Mouse (Mus musculus) intestine, postnatal 0 days (tissue): ENCODE measurements around the gene Btbd16. TPM values are rescaled to one million over a fixed set of nuclear protein-coding genes. Genes with fewer than 3 reads are reported as not detected.

Experiments
- ATAC-seq: fragments of 200-750 bp; cut with Nextera tagmentation; 2 replicates; pipeline ENCODE4 v1.8.0; 2017; ENCODE audit warnings: mild to moderate bottlenecking, moderate TSS enrichment, moderate library complexity
- H3K27ac ChIP-seq: fragments of 300-500 bp; sonication (generic); 2 replicates; pipeline ENCODE4 v1.5.1; 2014; ENCODE audit warnings: mild to moderate bottlenecking, low read depth, low read length, moderate library complexity
- H3K27me3 ChIP-seq: fragments of 300-500 bp; sonication (generic); replicated peaks from 2 replicates; pipeline ENCODE4 v1.6.1; 2014; ENCODE audit warnings: low read length, mixed read lengths; ENCODE audit not compliant: control insufficient read depth, insufficient read depth
- H3K36me3 ChIP-seq: fragments of 300-500 bp; sonication (generic); 2 replicates; pipeline ENCODE4 v1.6.1; 2014; ENCODE audit warnings: mild to moderate bottlenecking, moderate library complexity; ENCODE audit not compliant: control insufficient read depth, insufficient read depth
- H3K4me1 ChIP-seq: fragments of 300-500 bp; sonication (generic); replicated peaks from 2 replicates; pipeline ENCODE4 v1.6.1; 2014; ENCODE audit warnings: antibody characterized with exemption, low read length, mixed read lengths; ENCODE audit not compliant: control insufficient read depth, insufficient read depth
- H3K4me2 ChIP-seq: fragments of 300-500 bp; sonication (generic); replicated peaks from 2 replicates; pipeline ENCODE4 v1.6.1; 2014; ENCODE audit warnings: low read depth, mild to moderate bottlenecking, moderate library complexity
- H3K4me3 ChIP-seq: fragments of 300-500 bp; sonication (generic); 2 replicates; pipeline ENCODE4 v1.5.1; 2014; ENCODE audit warnings: low read depth, low read length
- H3K9ac ChIP-seq: fragments of 300-500 bp; sonication (generic); 2 replicates; pipeline ENCODE4 v1.6.1; 2014; ENCODE audit warnings: mild to moderate bottlenecking, low read depth, low read length
- H3K9me3 ChIP-seq: fragments of 300-500 bp; sonication (generic); 2 replicates; pipeline ENCODE4 v1.6.1; 2016; ENCODE audit warnings: mixed run types; ENCODE audit not compliant: control insufficient read depth
- CTCF ChIP-seq: sonication (generic); IDR thresholded peaks from 2 replicates; pipeline ENCODE4 v1.5.1; 2016; ENCODE audit warnings: low read depth, mild to moderate bottlenecking, control low read depth, antibody characterized with exemption, moderate library complexity
- WGBS: fragments of 180-500 bp; shearing (Covaris S2); extraction: QIAGEN DNeasy Blood & Tissue Kit; methylation state at CpG from one replicate; pipeline ENCODE4 v1.1.7; 2014; 5-methylcytosine and 5-hydroxymethylcytosine counted together
- polyA plus RNA-seq: library from polyadenylated mRNA; unstranded; fragments of >200 nt; fragmentation: Nextera tagmentation; extraction: Ambion mirVana; gene quantifications from 2 replicates; pipeline ENCODE4 v1.2.1, GENCODE M21; 2015

Btbd16 gene
- polyA plus RNA-seq, 1 experiment from 2014 or later = not detected

DNA sequence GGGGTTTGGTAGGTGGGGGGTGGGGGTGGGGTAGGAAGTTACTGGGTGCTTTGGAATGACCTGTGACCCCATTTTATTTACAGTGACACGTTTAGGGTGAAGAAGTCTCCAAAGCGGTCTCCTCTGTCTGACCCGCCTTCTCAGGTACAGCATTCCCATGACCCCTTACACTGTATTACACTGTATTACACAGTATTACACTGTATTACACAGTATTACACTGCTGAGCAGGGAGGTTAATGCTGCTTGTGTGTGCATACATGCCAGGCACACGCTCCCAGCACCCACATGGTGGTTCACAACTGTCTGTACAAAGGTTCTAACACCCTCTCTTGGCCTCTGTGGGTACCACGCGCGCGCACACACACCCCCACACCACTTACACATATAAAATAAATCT is 40.4 kb upstream of the Btbd16 start:
- no peak overlapping the region for H3K4me3 ChIP-seq
- H3K27ac ChIP-seq = no peak overlapping the region
- WGBS = 94% methylated on average over 8 of the region's 8 CpGs
- H3K27me3 ChIP-seq = no peaks in the 10 kb centered on the region
- H3K4me2 ChIP-seq = no peak overlapping the region
- H3K4me1 ChIP-seq = no peaks in the 10 kb centered on the region
- peaks cover 80% of the 10 kb centered on the region for H3K36me3 ChIP-seq
- H3K9ac ChIP-seq = no peak overlapping the region
- no peaks in the 10 kb centered on the region for H3K9me3 ChIP-seq
- TF ChIP-seq CTCF = no peak
- no peak for ATAC-seq

- peaks cover 80% of the 10 kb centered on the region for H3K36me3 ChIP-seq
- 98% methylated on average over 2 of the region's 2 CpGs for WGBS
- peak; percentile 56 for TF ChIP-seq CTCF
Observed at GRCm38 (mm10) chr7:130734195-130734787, 39.6 kb upstream of the Btbd16 start.

GRCm38 (mm10) chr7:130741099-130741498 is 32.8 kb upstream of the Btbd16 start:
- WGBS = 82% methylated on average over 4 of the region's 4 CpGs
- no peak overlapping the region for H3K27ac ChIP-seq

More at GRCm38 (mm10) chr7:130734195-130734787, 39.6 kb upstream of the Btbd16 start:
- no peaks in the 10 kb centered on the region for H3K9me3 ChIP-seq
- no peaks in the 10 kb centered on the region for H3K27me3 ChIP-seq
- H3K4me3 ChIP-seq = no peak overlapping the region
- no peaks in the 10 kb centered on the region for H3K4me1 ChIP-seq
- H3K9ac ChIP-seq = no peak overlapping the region
- no peak for ATAC-seq
- no peak overlapping the region for H3K4me2 ChIP-seq
- H3K27ac ChIP-seq = no peak overlapping the region

DNA sequence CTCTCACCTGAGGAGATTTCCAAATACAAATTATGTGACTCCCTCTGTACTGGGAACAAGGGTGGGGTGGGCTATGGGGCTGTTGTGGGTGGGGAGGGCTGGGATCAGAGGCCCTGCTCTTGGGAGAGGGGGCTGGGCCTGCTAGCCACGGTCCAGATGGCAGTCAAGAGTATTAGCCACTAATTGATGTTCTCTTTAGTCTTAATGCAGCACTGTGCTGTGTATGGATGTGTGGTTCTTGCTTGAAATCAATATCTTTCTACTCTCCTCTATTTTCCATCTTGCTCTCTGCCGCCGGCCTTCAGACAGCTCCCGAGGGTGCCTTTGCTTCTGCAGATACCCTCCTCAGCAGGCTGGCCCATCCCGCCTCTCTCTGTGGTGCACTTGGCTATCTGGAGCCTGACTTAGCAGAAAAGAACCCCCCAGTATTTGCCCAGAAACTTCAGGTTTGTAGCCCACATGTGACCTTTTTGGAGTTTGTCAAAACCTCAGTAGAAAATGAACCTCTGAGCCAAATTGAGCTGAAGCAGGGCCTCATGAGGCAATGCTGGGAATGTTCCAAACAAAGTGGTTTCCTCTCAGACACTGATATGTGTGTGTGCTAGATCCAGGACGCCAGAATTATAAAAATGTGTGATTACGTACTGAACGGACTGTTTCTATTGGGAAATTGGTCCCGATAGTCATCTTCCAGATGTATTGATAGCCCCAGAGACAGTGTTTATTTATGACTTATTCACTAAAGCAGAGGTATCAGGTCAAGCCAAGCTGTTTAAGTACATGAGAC is 30.4 kb upstream of the Btbd16 start:
- no peaks in the 10 kb centered on the region for H3K4me1 ChIP-seq
- H3K4me3 ChIP-seq = no peak overlapping the region
- ATAC-seq = no peak
- 86% methylated on average over 9 of the region's 9 CpGs for WGBS
- H3K27me3 ChIP-seq = no peaks in the 10 kb centered on the region
- no peak overlapping the region for H3K9ac ChIP-seq
- peaks cover 80% of the 10 kb centered on the region for H3K36me3 ChIP-seq
- no peaks in the 10 kb centered on the region for H3K9me3 ChIP-seq
- H3K27ac ChIP-seq = no peak overlapping the region
- no peak for TF ChIP-seq CTCF
- H3K4me2 ChIP-seq = no peak overlapping the region

More at GRCm38 (mm10) chr7:130741099-130741498, 32.8 kb upstream of the Btbd16 start:
- H3K27me3 ChIP-seq = no peaks in the 10 kb centered on the region
- H3K36me3 ChIP-seq = peaks cover 84% of the 10 kb centered on the region
- H3K4me3 ChIP-seq = no peak overlapping the region
- no peaks in the 10 kb centered on the region for H3K9me3 ChIP-seq
- H3K4me2 ChIP-seq = no peak overlapping the region
- no peak for ATAC-seq
- TF ChIP-seq CTCF = peak; percentile 49
- no peak overlapping the region for H3K9ac ChIP-seq
- H3K4me1 ChIP-seq = no peaks in the 10 kb centered on the region

GRCm38 (mm10) chr7:130749165-130749564 is 24.7 kb upstream of the Btbd16 start:
- peak; percentile 39 for TF ChIP-seq CTCF
- no peaks in the 10 kb centered on the region for H3K9me3 ChIP-seq
- no peak overlapping the region for H3K9ac ChIP-seq
- no peak for ATAC-seq
- 82% methylated on average over 4 of the region's 4 CpGs for WGBS
- no peak overlapping the region for H3K4me3 ChIP-seq
- H3K4me1 ChIP-seq = no peaks in the 10 kb centered on the region
- no peak overlapping the region for H3K27ac ChIP-seq
- no peak overlapping the region for H3K4me2 ChIP-seq
- no peaks in the 10 kb centered on the region for H3K27me3 ChIP-seq
- H3K36me3 ChIP-seq = peaks cover 62% of the 10 kb centered on the region

GRCm38 (mm10) chr7:130750752-130751490 is 22.9 kb upstream of the Btbd16 start:
- H3K4me1 ChIP-seq = no peaks in the 10 kb centered on the region
- TF ChIP-seq CTCF = no peak
- H3K27ac ChIP-seq = no peak overlapping the region
- H3K4me3 ChIP-seq = no peak overlapping the region
- WGBS = 59% methylated on average over 17 of the region's 17 CpGs
- no peaks in the 10 kb centered on the region for H3K9me3 ChIP-seq
- H3K27me3 ChIP-seq = no peaks in the 10 kb centered on the region
- ATAC-seq = peak; percentile 37; the same call in 1 of the 2 replicates
- H3K36me3 ChIP-seq = peaks cover 62% of the 10 kb centered on the region
- H3K4me2 ChIP-seq = no peak overlapping the region
- no peak overlapping the region for H3K9ac ChIP-seq
